Mouse (Mus musculus) ES-Bruce4 (cell line): ENCODE results near the gene Sh2d3c. TPM values are rescaled to one million over a fixed set of nuclear protein-coding genes. Genes with fewer than 3 reads are reported as not detected.

ENCODE experiments used
- H3K27ac ChIP-seq: 2 replicates; pipeline ENCODE4 v1.5.1; 2012; ENCODE audit warnings: low read length, inconsistent platforms; ENCODE audit not compliant: insufficient read depth
- H3K27me3 ChIP-seq: 2 replicates; pipeline ENCODE4 v1.6.1; 2012; ENCODE audit warnings: mild to moderate bottlenecking, low read length, inconsistent platforms; ENCODE audit not compliant: control insufficient read depth, poor library complexity, insufficient read depth, severe bottlenecking
- H3K36me3 ChIP-seq: 2 replicates; pipeline ENCODE4 v1.6.1; 2012; ENCODE audit warnings: inconsistent platforms, mild to moderate bottlenecking, low read length, moderate library complexity; ENCODE audit not compliant: control insufficient read depth, poor library complexity, insufficient read depth, severe bottlenecking
- H3K4me1 ChIP-seq: one replicate; pipeline ENCODE4 v1.8.1; 2011; ENCODE audit warnings: low read length; ENCODE audit not compliant: control insufficient read depth, insufficient read depth
- H3K4me3 ChIP-seq: 2 replicates; pipeline ENCODE4 v1.5.1; 2011; ENCODE audit warnings: low read depth, mild to moderate bottlenecking, low read length
- H3K9ac ChIP-seq: 2 replicates; pipeline ENCODE4 v1.6.1; 2012; ENCODE audit warnings: low read depth, mild to moderate bottlenecking, inconsistent platforms; ENCODE audit not compliant: poor library complexity, severe bottlenecking
- H3K9me3 ChIP-seq: replicated peaks from 2 replicates; pipeline ENCODE4 v1.6.1; 2012; ENCODE audit warnings: mild to moderate bottlenecking, low read length, inconsistent platforms; ENCODE audit not compliant: control insufficient read depth, poor library complexity, insufficient read depth, severe bottlenecking
- CTCF ChIP-seq: IDR thresholded peaks from one replicate; pipeline ENCODE4 v1.8.1; 2011; ENCODE audit warnings: low read depth, low read length
- EP300 ChIP-seq: IDR thresholded peaks from 2 replicates; pipeline ENCODE4 v1.6.1; 2011; ENCODE audit warnings: low read depth, low read length; ENCODE audit not compliant: insufficient read depth
- POLR2A ChIP-seq: IDR thresholded peaks from one replicate; pipeline ENCODE4 v1.8.1; 2011; ENCODE audit warnings: low read length; ENCODE audit not compliant: insufficient read depth
- polyA plus RNA-seq: library from polyadenylated mRNA; stranded (reverse); fragments of >200 nt; gene quantifications from 2 replicates; pipeline ENCODE4 v1.2.4, GENCODE M21; 2011; ENCODE audit warnings: low read depth; ENCODE audit not compliant: missing spikeins, insufficient read depth, insufficient read length

Sh2d3c gene
- polyA plus RNA-seq, 1 experiment: 9.0 TPM

DNA sequence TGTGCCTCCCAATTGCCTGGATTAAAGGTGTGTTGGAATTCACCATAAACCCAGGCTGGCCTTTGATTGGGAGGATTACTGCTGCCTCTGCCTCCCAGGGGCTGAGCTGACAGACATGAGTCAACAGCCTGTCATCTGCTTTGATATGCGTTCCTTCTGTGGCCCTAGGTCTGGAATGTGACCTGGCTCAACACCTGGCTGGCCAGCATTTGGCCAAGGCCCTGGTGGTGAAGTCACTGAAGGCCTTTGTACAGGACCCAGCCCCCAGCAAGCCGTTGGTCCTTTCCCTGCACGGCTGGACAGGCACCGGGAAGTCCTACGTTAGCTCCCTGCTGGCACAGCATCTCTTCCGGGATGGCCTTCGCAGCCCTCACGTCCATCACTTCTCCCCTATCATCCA is 37.6 kb downstream of the Sh2d3c start:
- Histone ChIP-seq H3K4me1 (peaks cover 6% of the 10 kb centered on the region), H3K36me3 (no peaks in the 10 kb centered on the region), H3K9ac (no peak overlapping the region), H3K27me3 (no peaks in the 10 kb centered on the region), H3K9me3 (no peaks in the 10 kb centered on the region), H3K4me3 (no peak overlapping the region), H3K27ac (no peak overlapping the region)
- TF ChIP-seq EP300 (peak; percentile 48; the same call in 1 of the 2 replicates), POLR2A (no peak), CTCF (no peak)

GRCm38 (mm10) chr2:32759001-32759400 is 38.1 kb downstream of the Sh2d3c start:
- Histone ChIP-seq H3K4me1 (peaks cover 6% of the 10 kb centered on the region), H3K9ac (no peak overlapping the region), H3K27ac (no peak overlapping the region), H3K9me3 (no peaks in the 10 kb centered on the region), H3K27me3 (no peaks in the 10 kb centered on the region), H3K4me3 (no peak overlapping the region), H3K36me3 (no peaks in the 10 kb centered on the region)
- TF ChIP-seq POLR2A (no peak), EP300 (no peak), CTCF (no peak)

- Histone ChIP-seq H3K27me3 (no peaks in the 10 kb centered on the region), H3K9ac (no peak overlapping the region), H3K9me3 (no peaks in the 10 kb centered on the region), H3K27ac (no peak overlapping the region), H3K36me3 (no peaks in the 10 kb centered on the region), H3K4me3 (no peak overlapping the region), H3K4me1 (peaks cover 6% of the 10 kb centered on the region)
- TF ChIP-seq POLR2A (no peak), CTCF (no peak), EP300 (no peak)
Observed at GRCm38 (mm10) chr2:32761361-32761760, 40.5 kb downstream of the Sh2d3c start.

- Histone ChIP-seq H3K4me1 (peaks cover 6% of the 10 kb centered on the region), H3K27ac (no peak overlapping the region), H3K4me3 (no peak overlapping the region), H3K36me3 (no peaks in the 10 kb centered on the region), H3K9me3 (no peaks in the 10 kb centered on the region), H3K27me3 (no peaks in the 10 kb centered on the region), H3K9ac (no peak overlapping the region)
- TF ChIP-seq CTCF (no peak), POLR2A (no peak)
Observed at GRCm38 (mm10) chr2:32761859-32762258, 41.0 kb downstream of the Sh2d3c start.

DNA sequence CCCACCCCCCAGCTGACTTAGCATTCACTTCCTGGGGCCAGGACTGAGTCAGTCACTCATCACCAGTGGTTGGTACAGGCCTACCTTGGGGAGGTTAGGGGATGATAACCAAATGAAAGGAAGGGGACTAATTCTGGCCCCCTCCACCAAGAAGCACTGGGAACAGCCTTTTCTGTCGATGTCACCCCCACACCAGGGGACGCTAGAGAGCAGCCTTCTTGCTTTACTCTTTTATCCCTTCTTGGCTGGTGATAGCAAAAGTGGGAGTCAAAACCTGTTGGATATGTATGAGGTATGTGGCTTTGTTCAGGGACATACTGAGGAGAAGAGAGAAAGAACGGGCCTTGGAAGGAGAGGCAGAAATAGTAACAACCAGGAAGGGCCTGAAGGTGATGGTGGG is 42.5 kb downstream of the Sh2d3c start:
- H3K27ac ChIP-seq: no peak overlapping the region
- no peaks in the 10 kb centered on the region for H3K36me3 ChIP-seq
- H3K9ac ChIP-seq: no peak overlapping the region
- no peaks in the 10 kb centered on the region for H3K9me3 ChIP-seq
- TF ChIP-seq EP300: no peak
- TF ChIP-seq CTCF: peak; percentile 21
- no peak overlapping the region for H3K4me3 ChIP-seq
- H3K4me1 ChIP-seq: peaks cover 6% of the 10 kb centered on the region
- H3K27me3 ChIP-seq: no peaks in the 10 kb centered on the region

- Histone ChIP-seq H3K4me3 (no peak overlapping the region), H3K4me1 (peaks cover 3% of the 10 kb centered on the region), H3K9me3 (no peaks in the 10 kb centered on the region), H3K36me3 (no peaks in the 10 kb centered on the region), H3K27me3 (no peaks in the 10 kb centered on the region), H3K27ac (no peak overlapping the region), H3K9ac (no peak overlapping the region)
- no peak for TF ChIP-seq CTCF
- no peak for TF ChIP-seq EP300
- no peak for TF ChIP-seq POLR2A
Observed at GRCm38 (mm10) chr2:32767241-32767640, 46.4 kb downstream of the Sh2d3c start.
